Mouse (Mus musculus) intestine, embryonic 15.5 days (tissue): ENCODE measurements around the gene Cox16. TPM values are rescaled to one million over a fixed set of nuclear protein-coding genes. Genes with fewer than 3 reads are reported as not detected.

Source experiments
- ATAC-seq: fragments of 200-750 bp; cut with Nextera tagmentation; 2 replicates; pipeline ENCODE4 v1.8.0; 2017; ENCODE audit warnings: moderate TSS enrichment, moderate library complexity
- H3K27ac ChIP-seq: fragments of 300-500 bp; sonication (generic); 2 replicates; pipeline ENCODE4 v1.5.1; 2015; ENCODE audit warnings: mild to moderate bottlenecking, inconsistent platforms
- H3K27me3 ChIP-seq: fragments of 300-500 bp; sonication (generic); replicated peaks from 2 replicates; pipeline ENCODE4 v1.6.1; 2015; ENCODE audit warnings: inconsistent platforms
- H3K36me3 ChIP-seq: fragments of 300-500 bp; sonication (generic); 2 replicates; pipeline ENCODE4 v1.6.1; 2015; ENCODE audit warnings: inconsistent platforms
- H3K4me1 ChIP-seq: fragments of 300-500 bp; sonication (generic); replicated peaks from 2 replicates; pipeline ENCODE4 v1.6.1; 2015; ENCODE audit warnings: inconsistent platforms
- H3K4me2 ChIP-seq: fragments of 300-500 bp; sonication (generic); replicated peaks from 2 replicates; pipeline ENCODE4 v1.6.1; 2015; ENCODE audit warnings: mild to moderate bottlenecking, inconsistent platforms
- H3K4me3 ChIP-seq: fragments of 300-500 bp; sonication (generic); replicated peaks from 2 replicates; pipeline ENCODE4 v1.5.1; 2015; ENCODE audit warnings: inconsistent platforms
- H3K9ac ChIP-seq: fragments of 300-500 bp; sonication (generic); 2 replicates; pipeline ENCODE4 v1.6.1; 2015; ENCODE audit warnings: inconsistent platforms
- H3K9me3 ChIP-seq: fragments of 300-500 bp; sonication (generic); 2 replicates; pipeline ENCODE4 v1.6.1; 2016; ENCODE audit warnings: inconsistent platforms
- WGBS: fragments of 180-500 bp; shearing (Covaris S2); methylation state at CpG from one replicate; pipeline ENCODE4 v1.1.7; 2015; 5-methylcytosine and 5-hydroxymethylcytosine counted together
- polyA plus RNA-seq: library from polyadenylated mRNA; unstranded; fragments of >200 nt; fragmentation: Nextera tagmentation; extraction: Ambion mirVana; gene quantifications from 2 replicates; pipeline ENCODE4 v1.2.1, GENCODE M21; 2015

The Cox16 gene
- polyA plus RNA-seq, 1 experiment from 2014 or later, result 174 TPM

DNA sequence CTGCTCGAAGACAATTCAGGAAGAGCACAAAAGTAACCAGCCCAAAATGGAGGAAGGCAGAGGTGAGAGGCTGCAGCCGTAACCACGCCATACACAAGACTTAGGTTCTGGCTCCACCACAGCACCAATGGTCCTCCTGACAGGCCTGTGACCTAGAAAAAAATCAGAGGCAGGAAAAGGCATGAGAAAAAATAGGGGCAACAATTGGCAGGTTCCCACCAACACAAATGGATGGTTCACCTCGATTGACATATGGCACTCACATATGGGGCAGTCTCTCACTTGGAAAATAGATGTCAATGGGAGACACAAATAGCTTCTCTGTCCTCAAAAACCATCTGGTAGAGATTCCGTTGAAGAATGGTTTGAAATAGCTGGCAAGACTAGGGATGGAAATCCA lies 169.0 kb downstream of the Cox16 start:
- H3K27ac ChIP-seq, result no peak overlapping the region
- no peaks in the 10 kb centered on the region for H3K4me1 ChIP-seq
- 92% methylated on average over 5 of the region's 5 CpGs for WGBS
- no peak overlapping the region for H3K4me2 ChIP-seq
- no peaks in the 10 kb centered on the region for H3K36me3 ChIP-seq
- H3K9me3 ChIP-seq, result no peaks in the 10 kb centered on the region
- H3K27me3 ChIP-seq, result no peaks in the 10 kb centered on the region
- H3K4me3 ChIP-seq, result no peak overlapping the region
- no peak for ATAC-seq
- no peak overlapping the region for H3K9ac ChIP-seq

Other genes starting within 250 kb of the Cox16 start
- gene Slc8a3, start 151.9 kb downstream of the Cox16 start, polyA plus RNA-seq, result 0.40 and 0.72 TPM in 2 replicates
- 0.24 and 0.39 TPM in 2 replicates for gene Gm4787, start 105.7 kb downstream of the Cox16 start, polyA plus RNA-seq
- gene Adam4, start 63.2 kb downstream of the Cox16 start, polyA plus RNA-seq, result 0.45 and 0.49 TPM in 2 replicates
- gene Gm20498, start 47.8 kb upstream of the Cox16 start, polyA plus RNA-seq, result 23.9 and 26.0 TPM in 2 replicates
- 43.2 and 43.5 TPM in 2 replicates for gene Synj2bp, start 47.8 kb upstream of the Cox16 start, polyA plus RNA-seq
- gene Adam21, start 83.3 kb upstream of the Cox16 start, polyA plus RNA-seq, result 0.06 and 0.10 TPM in 2 replicates
- gene Med6, start 109.9 kb upstream of the Cox16 start, polyA plus RNA-seq, result 67.4 and 67.7 TPM in 2 replicates
- gene Ttc9, start 146.1 kb upstream of the Cox16 start, polyA plus RNA-seq, result 1.3 and 2.2 TPM in 2 replicates